ENCODE assay signal across 9 mouse cellular contexts in the genomic region with DNA sequence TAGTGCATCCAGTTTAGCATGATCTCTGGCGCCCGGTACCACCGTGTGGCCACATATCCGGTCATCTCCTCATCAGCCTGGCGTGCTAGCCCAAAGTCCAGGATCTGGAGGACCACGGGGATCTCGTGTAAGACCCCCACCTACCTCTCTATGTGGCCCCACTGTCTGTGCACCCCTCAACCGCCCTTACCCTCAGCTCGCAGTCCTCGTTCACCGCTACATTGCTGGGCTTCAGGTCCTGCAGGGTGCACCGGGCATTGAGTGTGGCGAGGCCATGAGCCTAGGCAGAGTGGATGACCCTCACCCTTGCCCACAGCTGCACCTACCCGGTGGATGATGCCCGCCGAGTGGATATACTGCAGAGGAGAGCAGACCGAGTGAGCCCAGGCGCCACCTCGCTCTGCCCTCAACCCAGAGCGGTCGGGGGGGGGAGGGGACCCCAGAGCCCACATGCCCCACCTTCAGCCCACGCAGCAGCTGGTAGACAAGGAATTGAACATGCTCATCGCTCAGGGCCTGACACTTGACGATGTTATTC. TPM values are rescaled to one million over a fixed set of nuclear protein-coding genes. Genes with fewer than 3 reads are reported as not detected.
A peak's percentile ranks its signal among the peaks of the same experiment; 100 is the strongest.
DNase-seq lines count a peak whose midpoint lies in the region; ATAC-seq and TF ChIP-seq lines count a peak whose summit lies in the region.
"Had no signal": no experiment of that assay in that cellular context is flagged by ENCODE, and none has a peak within 500 bp of the region (broad histone marks: within the 10 kb centered on the region; RNA-seq: fewer than 3 reads in every experiment).

No protein-coding gene starts in this region.

- no peaks in the 10 kb centered on the region for H3K36me3 ChIP-seq in lung, embryonic 14.5 days (ENCODE audit: insufficient read depth)
- no peaks in the 10 kb centered on the region for H3K36me3 ChIP-seq in intestine, postnatal 0 days (ENCODE audit: control insufficient read depth, insufficient read depth)
- no peaks in the 10 kb centered on the region for H3K36me3 ChIP-seq in neural tube, embryonic 15.5 days

- WGBS in lung, embryonic 14.5 days, result 64% methylated on average over 23 of the region's 24 CpGs
- WGBS in intestine, postnatal 0 days, result 69% methylated on average over 24 of the region's 24 CpGs
- WGBS in neural tube, embryonic 15.5 days, result 78% methylated on average over 24 of the region's 24 CpGs

- peak overlapping the region; percentile 25; the same call in 1 of the 2 replicates for H3K4me3 ChIP-seq in lung, embryonic 14.5 days (ENCODE audit: low read depth, low read length)
- no peak overlapping the region for H3K4me3 ChIP-seq in intestine, postnatal 0 days (ENCODE audit: low read depth, low read length)
- peak overlapping the region; percentile 57 for H3K4me3 ChIP-seq in neural tube, embryonic 15.5 days (replicated peaks)
- H3K4me3 ChIP-seq: myocyte had no signal

- H3K4me1 ChIP-seq in lung, embryonic 14.5 days (ENCODE audit: insufficient read depth), result peaks cover 7% of the 10 kb centered on the region
- peaks cover 3% of the 10 kb centered on the region; the same call in 1 of the 2 replicates for H3K4me1 ChIP-seq in intestine, postnatal 0 days (replicated peaks; ENCODE audit: control insufficient read depth, insufficient read depth, low read length)
- H3K4me1 ChIP-seq in neural tube, embryonic 15.5 days, result peaks cover 46% of the 10 kb centered on the region

- TF ChIP-seq CTCF in lung, embryonic 14.5 days (IDR thresholded peaks at IDR 0.05; ENCODE audit: low read depth), result no peak
- TF ChIP-seq CTCF in intestine, postnatal 0 days (IDR thresholded peaks at IDR 0.05; ENCODE audit: low read depth), result no peak

- 0 out of 2 replicates have a peak, but pooled peaks have one; percentile 1 for ATAC-seq in lung, embryonic 14.5 days (ENCODE audit: insufficient read depth)
- ATAC-seq in intestine, postnatal 0 days, result no peak
- ATAC-seq in neural tube, embryonic 15.5 days (ENCODE audit: low FRiP score), result no peak

- H3K9ac ChIP-seq in lung, embryonic 14.5 days, result no peak overlapping the region
- H3K9ac ChIP-seq in intestine, postnatal 0 days (ENCODE audit: low read depth, low read length), result no peak overlapping the region
- H3K9ac ChIP-seq in neural tube, embryonic 15.5 days (replicated peaks), result no peak overlapping the region; the same call in 1 of the 2 replicates

- H3K4me2 ChIP-seq in lung, embryonic 14.5 days, result peak overlapping the region; percentile 58; the same call in 1 of the 2 replicates
- peak overlapping the region; percentile 58 for H3K4me2 ChIP-seq in intestine, postnatal 0 days (replicated peaks; ENCODE audit: low read depth)
- H3K4me2 ChIP-seq in neural tube, embryonic 15.5 days, result peak overlapping the region; percentile 67

- no peaks in the 10 kb centered on the region for H3K9me3 ChIP-seq in lung, embryonic 14.5 days (ENCODE audit: low read depth, low read length)
- H3K9me3 ChIP-seq in intestine, postnatal 0 days (ENCODE audit: control insufficient read depth), result no peaks in the 10 kb centered on the region
- H3K9me3 ChIP-seq in neural tube, embryonic 15.5 days (replicated peaks), result no peaks in the 10 kb centered on the region

- peaks cover 66% of the 10 kb centered on the region for H3K27me3 ChIP-seq in lung, embryonic 14.5 days (ENCODE audit: insufficient read depth, low read length)
- peaks cover 68% of the 10 kb centered on the region for H3K27me3 ChIP-seq in intestine, postnatal 0 days (replicated peaks; ENCODE audit: control insufficient read depth, insufficient read depth, low read length)
- H3K27me3 ChIP-seq in neural tube, embryonic 15.5 days (replicated peaks), result peaks cover 8% of the 10 kb centered on the region; the same call in 1 of the 2 replicates

- H3K27ac ChIP-seq in lung, embryonic 14.5 days (ENCODE audit: low read depth), result no peak overlapping the region
- no peak overlapping the region for H3K27ac ChIP-seq in intestine, postnatal 0 days (ENCODE audit: low read depth, low read length)
- no peak overlapping the region for H3K27ac ChIP-seq in neural tube, embryonic 15.5 days (replicated peaks)

- DNase-seq in cerebellum, adult 11-12 months, result peak; percentile 61
- DNase-seq in cerebellum, postnatal 4 days (ENCODE audit: low spot score in 2 of 2), result no peak
- DNase-seq in lung, embryonic 14.5 days, result no peak
- DNase-seq in lung, postnatal 10 days, result no peak
- no peak for DNase-seq in right cerebral cortex, postnatal 4 days
- DNase-seq in T-cell, adult 2 months (ENCODE audit: low spot score), result no peak

RNA-seq across cellular contexts. Expression of gene Mapk11, which starts 3.5 kb away (rescaled TPM):
- 11.3 and 13.3 TPM in 2 replicates for polyA plus RNA-seq in lung, embryonic 14.5 days (2014; fragmentation: Nextera tagmentation; extraction: Ambion mirVana)
- 1.6 and 1.9 TPM in 2 replicates for polyA plus RNA-seq in intestine, postnatal 0 days (2015; fragmentation: Nextera tagmentation; extraction: Ambion mirVana)
- polyA plus RNA-seq in neural tube, embryonic 15.5 days (2015; fragmentation: Nextera tagmentation; extraction: Ambion mirVana), result 22.5 and 27.5 TPM in 2 replicates

RNA-seq across cellular contexts. Expression of gene Mapk12, which starts 5.4 kb away (rescaled TPM):
- polyA plus RNA-seq in lung, embryonic 14.5 days (2014; fragmentation: Nextera tagmentation; extraction: Ambion mirVana), result 11.4 and 11.9 TPM in 2 replicates
- polyA plus RNA-seq in intestine, postnatal 0 days (2015; fragmentation: Nextera tagmentation; extraction: Ambion mirVana), result 2.3 and 2.7 TPM in 2 replicates
- 4.8 and 5.2 TPM in 2 replicates for polyA plus RNA-seq in neural tube, embryonic 15.5 days (2015; fragmentation: Nextera tagmentation; extraction: Ambion mirVana)

RNA-seq across cellular contexts. Expression of gene Hdac10, which starts 17.4 kb away (rescaled TPM):
- 18.8 and 19.7 TPM in 2 replicates for polyA plus RNA-seq in lung, embryonic 14.5 days (2014; fragmentation: Nextera tagmentation; extraction: Ambion mirVana)
- 7.6 and 8.6 TPM in 2 replicates for polyA plus RNA-seq in intestine, postnatal 0 days (2015; fragmentation: Nextera tagmentation; extraction: Ambion mirVana)
- polyA plus RNA-seq in neural tube, embryonic 15.5 days (2015; fragmentation: Nextera tagmentation; extraction: Ambion mirVana), result 25.1 and 31.9 TPM in 2 replicates

RNA-seq across cellular contexts. Expression of gene Tubgcp6, which starts 23.0 kb away (rescaled TPM):
- polyA plus RNA-seq in lung, embryonic 14.5 days (2014; fragmentation: Nextera tagmentation; extraction: Ambion mirVana), result 18.4 and 19.8 TPM in 2 replicates
- polyA plus RNA-seq in intestine, postnatal 0 days (2015; fragmentation: Nextera tagmentation; extraction: Ambion mirVana), result 3.6 and 4.2 TPM in 2 replicates
- polyA plus RNA-seq in neural tube, embryonic 15.5 days (2015; fragmentation: Nextera tagmentation; extraction: Ambion mirVana), result 14.4 and 14.8 TPM in 2 replicates

RNA-seq across cellular contexts. Expression of gene Plxnb2, which starts 34.7 kb away (rescaled TPM):
- polyA plus RNA-seq in lung, embryonic 14.5 days (2014; fragmentation: Nextera tagmentation; extraction: Ambion mirVana), result 149 and 156 TPM in 2 replicates
- polyA plus RNA-seq in intestine, postnatal 0 days (2015; fragmentation: Nextera tagmentation; extraction: Ambion mirVana), result 71.5 and 74.0 TPM in 2 replicates
- 69.4 and 72.3 TPM in 2 replicates for polyA plus RNA-seq in neural tube, embryonic 15.5 days (2015; fragmentation: Nextera tagmentation; extraction: Ambion mirVana)
